Mouse (Mus musculus): Measurements from ENCODE around the gene Gm10282. TPM values are rescaled to one million over a fixed set of nuclear protein-coding genes. Genes with fewer than 3 reads are reported as not detected.

Gm10282 gene
- 2.4 and 3.9 TPM in 2 replicates for total RNA-seq (2014; rRNA removed)
- polyA plus RNA-seq (2015; fragmentation: Nextera tagmentation; extraction: Ambion mirVana) = 9.0 and 10.2 TPM in 2 replicates

DNA sequence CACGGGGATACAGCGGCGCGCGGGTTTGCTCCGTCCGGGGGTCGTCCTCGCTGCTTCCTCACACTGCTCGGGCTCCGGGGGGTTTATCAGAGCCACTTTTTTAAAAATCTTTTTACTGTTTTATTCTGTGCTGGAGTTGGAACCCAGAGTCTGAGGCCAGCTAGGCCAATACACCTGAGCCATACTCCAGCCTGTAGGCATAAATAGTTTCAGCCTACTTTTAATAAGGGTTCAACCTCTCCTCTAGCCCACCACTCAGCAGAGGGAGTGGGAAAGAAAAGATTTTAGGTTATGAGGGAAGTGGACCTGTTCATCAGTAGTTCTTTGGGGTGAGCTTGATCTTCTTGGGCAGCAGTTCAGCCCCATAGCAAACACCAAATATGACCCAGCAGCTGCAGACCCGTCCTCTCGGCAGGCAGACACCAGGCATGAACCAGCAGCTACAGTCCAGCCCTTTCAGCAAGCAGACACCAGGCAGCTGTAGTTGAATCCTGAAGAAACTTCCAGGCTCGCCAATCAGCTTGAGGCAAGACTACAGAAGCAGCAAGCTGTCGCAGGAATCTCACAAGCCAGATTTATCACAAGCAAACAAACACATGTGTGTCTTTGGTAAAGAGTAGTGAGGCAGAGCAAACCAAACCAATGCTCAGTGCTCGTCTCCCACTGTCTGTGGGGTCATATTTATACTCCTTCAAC is at the start of gene Gm10282:
TSS of gene Gm10282 (minus strand) at position 51 of the 696 bp plus-strand sequence.
- H3K27ac ChIP-seq (ENCODE audit: low read depth, low read length) = no peak within 1 kb of the TSS
- no peak within 1 kb of the TSS for H3K4me2 ChIP-seq (ENCODE audit: low read depth, low read length, poor library complexity, severe bottlenecking)
- DNase-seq (ENCODE audit: low spot score) (no peak), ATAC-seq (ENCODE audit: low FRiP score) (no peak)
- no peaks in the 10 kb centered on the region for H3K27me3 ChIP-seq (ENCODE audit: insufficient read depth, low read length)
- no peak within 1 kb of the TSS for H3K9ac ChIP-seq (replicated peaks; ENCODE audit: low read length, poor library complexity, severe bottlenecking)
- no peaks in the 10 kb centered on the region for H3K9me3 ChIP-seq (ENCODE audit: low read length)
- H3K4me3 ChIP-seq (ENCODE audit: low read depth, low read length) = no peak within 1 kb of the TSS
- WGBS = 76% methylated on average over 15 of the region's 16 CpGs
- H3K36me3 ChIP-seq (ENCODE audit: insufficient read depth, low read length) = no peaks in the 10 kb centered on the region
- H3K4me1 ChIP-seq (ENCODE audit: insufficient read depth, low read length) = no peaks in the 10 kb centered on the region
- no peak for TF ChIP-seq CTCF (IDR thresholded peaks at IDR 0.05)

DNA sequence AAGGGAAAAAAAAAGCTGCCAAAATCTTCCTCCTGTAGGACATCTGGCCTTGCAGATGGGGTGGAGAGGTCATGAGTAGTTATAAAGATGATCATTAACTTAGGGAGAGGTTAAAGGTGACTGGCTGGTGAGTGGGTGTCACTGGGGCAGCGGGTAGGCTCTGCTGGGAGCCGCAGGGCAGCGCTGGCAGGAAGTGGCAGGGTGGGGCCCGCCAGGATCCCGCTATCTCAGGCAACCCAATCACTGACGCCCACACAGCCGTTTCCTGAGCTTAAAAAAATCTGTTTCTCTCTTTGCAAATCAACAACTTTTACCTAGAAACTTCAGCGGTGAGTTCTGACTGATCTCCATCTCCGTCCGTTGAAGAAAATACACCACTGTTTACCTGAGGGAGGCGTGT is 49.2 kb upstream of the Gm10282 start:
- WGBS = 83% methylated on average over 11 of the region's 11 CpGs
- H3K9ac ChIP-seq (replicated peaks; ENCODE audit: low read length, poor library complexity, severe bottlenecking) = no peak overlapping the region
- H3K27ac ChIP-seq (ENCODE audit: low read depth, low read length) = no peak overlapping the region
- no peaks in the 10 kb centered on the region for H3K4me1 ChIP-seq (ENCODE audit: insufficient read depth, low read length)
- no peak overlapping the region for H3K4me2 ChIP-seq (ENCODE audit: low read depth, low read length, poor library complexity, severe bottlenecking)
- H3K27me3 ChIP-seq (ENCODE audit: insufficient read depth, low read length) = no peaks in the 10 kb centered on the region
- ATAC-seq (ENCODE audit: low FRiP score) (no peak), DNase-seq (ENCODE audit: low spot score) (no peak)
- H3K36me3 ChIP-seq (ENCODE audit: insufficient read depth, low read length) = peaks cover 53% of the 10 kb centered on the region
- no peak for TF ChIP-seq CTCF (IDR thresholded peaks at IDR 0.05)
- H3K4me3 ChIP-seq (ENCODE audit: low read depth, low read length) = no peak overlapping the region
- H3K9me3 ChIP-seq (ENCODE audit: low read length) = no peaks in the 10 kb centered on the region

DNA sequence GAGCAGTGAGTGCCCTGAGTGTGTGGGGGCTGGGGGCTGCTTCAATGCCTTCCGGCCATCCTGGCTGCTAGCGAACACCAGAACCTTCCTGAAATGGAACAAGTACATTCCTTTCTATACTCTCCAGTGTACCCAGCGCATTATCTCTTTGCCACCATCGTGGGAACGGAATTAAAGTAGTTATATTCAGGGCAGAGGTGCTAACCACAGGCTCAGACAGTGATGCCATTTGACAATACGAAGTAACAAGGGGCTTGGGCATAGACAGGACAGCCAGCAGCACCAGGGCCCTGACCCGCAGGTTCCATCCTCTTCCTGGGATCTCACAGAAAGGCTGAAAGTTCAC is 48.6 kb upstream of the Gm10282 start:
- ATAC-seq (ENCODE audit: low FRiP score) (no peak), DNase-seq (ENCODE audit: low spot score) (no peak)
- H3K36me3 ChIP-seq (ENCODE audit: insufficient read depth, low read length) = peaks cover 50% of the 10 kb centered on the region
- no peak for TF ChIP-seq CTCF (IDR thresholded peaks at IDR 0.05)
- H3K4me3 ChIP-seq (ENCODE audit: low read depth, low read length) = no peak overlapping the region
- H3K4me1 ChIP-seq (ENCODE audit: insufficient read depth, low read length) = no peaks in the 10 kb centered on the region
- H3K27me3 ChIP-seq (ENCODE audit: insufficient read depth, low read length) = no peaks in the 10 kb centered on the region
- 93% methylated on average over 7 of the region's 7 CpGs for WGBS
- H3K9ac ChIP-seq (replicated peaks; ENCODE audit: low read length, poor library complexity, severe bottlenecking) = no peak overlapping the region
- H3K9me3 ChIP-seq (ENCODE audit: low read length) = no peaks in the 10 kb centered on the region
- no peak overlapping the region for H3K27ac ChIP-seq (ENCODE audit: low read depth, low read length)
- H3K4me2 ChIP-seq (ENCODE audit: low read depth, low read length, poor library complexity, severe bottlenecking) = no peak overlapping the region

DNA sequence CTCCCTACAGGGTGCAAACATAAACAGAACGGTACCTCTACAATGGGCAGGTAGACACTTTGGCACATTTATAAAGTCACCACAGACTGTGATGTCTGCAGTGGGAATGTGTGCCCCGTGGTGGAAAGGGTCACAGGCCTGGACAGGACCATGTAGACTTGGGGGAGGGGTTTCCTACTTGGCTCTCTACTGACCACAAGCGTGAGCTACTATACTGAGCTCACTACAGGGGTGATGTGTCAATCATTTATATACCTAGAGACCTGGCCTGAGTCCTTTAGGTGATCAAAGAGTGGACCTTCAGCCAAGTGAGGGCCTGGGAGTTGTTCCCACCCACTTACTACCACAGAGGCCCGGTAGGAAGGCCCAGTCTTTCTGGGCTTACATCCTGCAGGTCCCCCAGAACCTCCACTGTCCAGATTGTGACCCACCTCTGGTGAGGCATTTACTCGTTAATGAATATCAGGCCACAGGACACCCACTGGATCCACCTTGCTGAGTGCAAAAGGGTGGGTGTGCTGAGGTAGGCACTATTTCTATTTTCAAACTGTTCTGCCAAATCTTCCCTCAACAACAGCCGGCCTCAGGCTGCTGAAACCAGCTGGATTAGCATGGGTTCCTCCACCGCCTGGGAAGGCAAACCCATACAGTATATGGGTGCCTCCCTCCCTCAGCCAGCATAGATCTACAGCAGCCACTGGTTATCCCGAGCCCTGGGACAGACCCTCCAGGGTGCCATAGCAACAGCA is 48.1 kb upstream of the Gm10282 start:
- no peak for TF ChIP-seq CTCF (IDR thresholded peaks at IDR 0.05)
- H3K9me3 ChIP-seq (ENCODE audit: low read length) = no peaks in the 10 kb centered on the region
- 81% methylated on average over 8 of the region's 8 CpGs for WGBS
- H3K27ac ChIP-seq (ENCODE audit: low read depth, low read length) = no peak overlapping the region
- no peak overlapping the region for H3K4me3 ChIP-seq (ENCODE audit: low read depth, low read length)
- peaks cover 46% of the 10 kb centered on the region for H3K36me3 ChIP-seq (ENCODE audit: insufficient read depth, low read length)
- H3K9ac ChIP-seq (replicated peaks; ENCODE audit: low read length, poor library complexity, severe bottlenecking) = no peak overlapping the region
- no peaks in the 10 kb centered on the region for H3K27me3 ChIP-seq (ENCODE audit: insufficient read depth, low read length)
- H3K4me2 ChIP-seq (ENCODE audit: low read depth, low read length, poor library complexity, severe bottlenecking) = no peak overlapping the region
- DNase-seq (ENCODE audit: low spot score) (no peak), ATAC-seq (ENCODE audit: low FRiP score) (no peak)
- H3K4me1 ChIP-seq (ENCODE audit: insufficient read depth, low read length) = no peaks in the 10 kb centered on the region

DNA sequence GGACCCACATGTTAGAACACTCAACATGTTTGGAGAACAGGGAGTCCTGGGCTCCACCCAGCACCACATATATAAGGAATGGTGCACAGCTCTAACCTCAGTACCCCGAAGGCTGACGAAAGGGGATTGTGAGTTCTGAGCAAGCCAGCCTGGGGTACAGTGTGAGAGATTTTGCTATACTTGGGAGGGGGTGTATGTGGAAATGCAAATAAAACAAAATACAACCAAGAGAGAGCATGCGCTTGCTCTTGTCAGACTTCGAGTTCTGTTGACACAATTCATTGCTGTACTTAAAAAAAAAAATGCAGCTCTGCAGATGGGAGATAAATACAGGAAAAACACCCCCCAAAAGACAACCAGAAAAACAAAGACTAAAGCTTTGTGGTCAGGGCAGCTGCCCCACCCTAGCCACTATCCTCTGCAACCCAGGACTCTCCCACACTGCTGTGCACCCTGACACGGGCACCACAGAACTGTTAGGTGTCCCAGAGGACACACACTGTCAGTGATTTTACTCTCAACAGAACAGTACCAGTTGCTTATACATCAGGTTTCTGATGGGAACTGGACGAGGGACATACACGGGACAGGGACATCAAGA is 46.4 kb upstream of the Gm10282 start:
- 90% methylated on average over 7 of the region's 7 CpGs for WGBS
- no peak for DNase-seq (ENCODE audit: low spot score)
- Histone ChIP-seq H3K4me3 (ENCODE audit: low read depth, low read length) (no peak overlapping the region), H3K36me3 (ENCODE audit: insufficient read depth, low read length) (peaks cover 42% of the 10 kb centered on the region), H3K4me2 (ENCODE audit: low read depth, low read length, poor library complexity, severe bottlenecking) (no peak overlapping the region), H3K4me1 (ENCODE audit: insufficient read depth, low read length) (no peaks in the 10 kb centered on the region), H3K9ac (replicated peaks; ENCODE audit: low read length, poor library complexity, severe bottlenecking) (no peak overlapping the region), H3K27ac (ENCODE audit: low read depth, low read length) (no peak overlapping the region), H3K9me3 (ENCODE audit: low read length) (no peaks in the 10 kb centered on the region), H3K27me3 (ENCODE audit: insufficient read depth, low read length) (no peaks in the 10 kb centered on the region)
- no peak for TF ChIP-seq CTCF (IDR thresholded peaks at IDR 0.05)
- ATAC-seq (ENCODE audit: low FRiP score) = no peak

DNA sequence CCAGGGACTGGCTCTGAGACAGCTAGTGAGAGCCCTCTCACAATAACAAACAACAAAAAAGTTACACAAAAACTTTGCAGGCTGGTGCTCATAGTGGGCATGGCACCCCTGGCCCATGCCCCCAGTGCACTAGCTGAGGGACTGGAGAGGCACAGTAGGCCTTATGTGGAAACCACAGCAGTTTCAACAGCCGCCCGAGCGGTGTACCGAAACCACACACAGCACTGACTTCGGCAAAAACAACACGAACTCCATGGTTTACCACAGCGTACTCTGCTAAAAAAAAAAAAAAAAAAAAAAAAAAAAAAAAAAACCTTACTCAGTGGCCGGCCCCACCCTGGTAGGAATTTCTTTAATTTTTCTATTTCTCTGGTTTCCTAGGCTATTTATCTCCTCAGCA is 45.7 kb upstream of the Gm10282 start:
- no peak for DNase-seq (ENCODE audit: low spot score)
- no peak for ATAC-seq (ENCODE audit: low FRiP score)
- H3K27ac ChIP-seq (ENCODE audit: low read depth, low read length) = no peak overlapping the region
- H3K4me3 ChIP-seq (ENCODE audit: low read depth, low read length) = no peak overlapping the region
- no peak overlapping the region for H3K9ac ChIP-seq (replicated peaks; ENCODE audit: low read length, poor library complexity, severe bottlenecking)
- H3K9me3 ChIP-seq (ENCODE audit: low read length) = no peaks in the 10 kb centered on the region
- WGBS = 93% methylated on average over 8 of the region's 8 CpGs
- no peak for TF ChIP-seq CTCF (IDR thresholded peaks at IDR 0.05)
- peaks cover 37% of the 10 kb centered on the region for H3K36me3 ChIP-seq (ENCODE audit: insufficient read depth, low read length)
- no peak overlapping the region for H3K4me2 ChIP-seq (ENCODE audit: low read depth, low read length, poor library complexity, severe bottlenecking)
- H3K4me1 ChIP-seq (ENCODE audit: insufficient read depth, low read length) = no peaks in the 10 kb centered on the region
- no peaks in the 10 kb centered on the region for H3K27me3 ChIP-seq (ENCODE audit: insufficient read depth, low read length)

Measured in midbrain, postnatal 0 days (tissue).